ENCODE assay signal across 5 mouse cellular contexts in the genomic region with DNA sequence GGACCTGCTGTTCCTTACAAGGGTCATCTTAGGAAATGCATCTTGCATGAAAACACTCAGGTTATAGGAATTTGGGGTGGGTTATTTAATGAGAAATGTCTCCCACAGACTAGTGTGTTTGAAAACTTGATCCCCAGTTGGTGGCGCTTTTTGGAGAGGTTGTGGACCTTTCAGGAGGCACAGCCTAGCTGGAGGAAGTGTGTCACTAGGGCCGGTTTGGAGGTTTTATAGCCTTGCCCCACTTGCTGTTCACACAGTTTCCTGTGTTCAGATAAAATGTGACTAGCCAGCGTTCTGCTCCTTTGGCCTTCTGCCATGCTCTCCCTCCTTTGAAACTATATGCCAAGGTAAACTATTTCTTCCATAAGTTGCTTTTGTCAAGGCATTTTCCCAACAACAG.
"Had no signal": no experiment of that assay in that cellular context is flagged by ENCODE, and none has a peak within 500 bp of the region (broad histone marks: within the 10 kb centered on the region; RNA-seq: fewer than 3 reads in every experiment).

No protein-coding gene starts in this region.

- DNase-seq: kidney, postnatal 10 days; kidney, postnatal 4 days; left cerebral cortex, postnatal 4 days; lung, adult 18-20 months; right cerebral cortex, postnatal 14 days had no signal
